Mouse (Mus musculus): ENCODE results near the gene Abt1. TPM values are rescaled to one million over a fixed set of nuclear protein-coding genes. Genes with fewer than 3 reads are reported as not detected.

The Abt1 gene
- polyA plus RNA-seq, 1 experiment from 2014 or later: 8.9 TPM

GRCm38 (mm10) chr13:23429771-23430380 is 6.2 kb upstream of the Abt1 start:
- 34% methylated on average over 10 of the region's 10 CpGs for WGBS (ENCODE audit: insufficient replicate concordance)
- Histone ChIP-seq H3K36me3 (ENCODE audit: control insufficient read depth, insufficient read depth, low read length) (no peaks in the 10 kb centered on the region), H3K4me2 (peak overlapping the region; percentile 75), H3K4me1 (ENCODE audit: control insufficient read depth, insufficient read depth, low read length) (peaks cover 10% of the 10 kb centered on the region), H3K9me3 (replicated peaks; ENCODE audit: control insufficient read depth, low read length) (no peaks in the 10 kb centered on the region), H3K9ac (ENCODE audit: low read depth, low read length) (peak overlapping the region; percentile 78), H3K4me3 (ENCODE audit: low read depth, low read length) (peak overlapping the region; percentile 51), H3K27me3 (ENCODE audit: control insufficient read depth, insufficient read depth, low read length) (no peaks in the 10 kb centered on the region), H3K27ac (ENCODE audit: low read depth, low read length) (peak overlapping the region; percentile 80; the same call in 1 of the 2 replicates)
- ATAC-seq (replicated peaks; ENCODE audit: insufficient number of reproducible peaks, low FRiP score, low TSS enrichment): no peak

- Histone ChIP-seq H3K9ac (ENCODE audit: low read depth, low read length) (no peak overlapping the region), H3K4me3 (ENCODE audit: low read depth, low read length) (no peak overlapping the region; the same call in 1 of the 2 replicates), H3K36me3 (ENCODE audit: control insufficient read depth, insufficient read depth, low read length) (no peaks in the 10 kb centered on the region), H3K27ac (ENCODE audit: low read depth, low read length) (no peak overlapping the region), H3K4me2 (peak overlapping the region; percentile 8; the same call in 1 of the 2 replicates), H3K9me3 (replicated peaks; ENCODE audit: control insufficient read depth, low read length) (no peaks in the 10 kb centered on the region), H3K27me3 (ENCODE audit: control insufficient read depth, insufficient read depth, low read length) (no peaks in the 10 kb centered on the region), H3K4me1 (ENCODE audit: control insufficient read depth, insufficient read depth, low read length) (peaks cover 7% of the 10 kb centered on the region)
- 55% methylated on average over 16 of the region's 16 CpGs for WGBS (ENCODE audit: insufficient replicate concordance)
- ATAC-seq (replicated peaks; ENCODE audit: insufficient number of reproducible peaks, low FRiP score, low TSS enrichment): no peak
These were observed 4.7 kb upstream of the Abt1 start for GRCm38 (mm10) chr13:23428166-23428993.

- Histone ChIP-seq H3K27ac (ENCODE audit: low read depth, low read length) (no peak overlapping the region), H3K36me3 (ENCODE audit: control insufficient read depth, insufficient read depth, low read length) (no peaks in the 10 kb centered on the region), H3K9me3 (replicated peaks; ENCODE audit: control insufficient read depth, low read length) (no peaks in the 10 kb centered on the region), H3K4me3 (ENCODE audit: low read depth, low read length) (no peak overlapping the region), H3K9ac (ENCODE audit: low read depth, low read length) (no peak overlapping the region), H3K4me1 (ENCODE audit: control insufficient read depth, insufficient read depth, low read length) (peaks cover 9% of the 10 kb centered on the region), H3K27me3 (ENCODE audit: control insufficient read depth, insufficient read depth, low read length) (no peaks in the 10 kb centered on the region), H3K4me2 (no peak overlapping the region)
- 59% methylated on average over 10 of the region's 10 CpGs for WGBS (ENCODE audit: insufficient replicate concordance)
- no peak for ATAC-seq (replicated peaks; ENCODE audit: insufficient number of reproducible peaks, low FRiP score, low TSS enrichment)
These were observed 3.8 kb upstream of the Abt1 start for GRCm38 (mm10) chr13:23427401-23427910.

- Histone ChIP-seq H3K9ac (ENCODE audit: low read depth, low read length) (no peak overlapping the region), H3K27ac (ENCODE audit: low read depth, low read length) (no peak overlapping the region), H3K9me3 (replicated peaks; ENCODE audit: control insufficient read depth, low read length) (no peaks in the 10 kb centered on the region), H3K4me1 (ENCODE audit: control insufficient read depth, insufficient read depth, low read length) (peaks cover 9% of the 10 kb centered on the region), H3K4me2 (no peak overlapping the region), H3K4me3 (ENCODE audit: low read depth, low read length) (no peak overlapping the region), H3K36me3 (ENCODE audit: control insufficient read depth, insufficient read depth, low read length) (peaks cover 1% of the 10 kb centered on the region; the same call in 1 of the 2 replicates), H3K27me3 (ENCODE audit: control insufficient read depth, insufficient read depth, low read length) (no peaks in the 10 kb centered on the region)
- WGBS (ENCODE audit: insufficient replicate concordance): 15% methylated on average over 14 of the region's 14 CpGs
- no peak for ATAC-seq (replicated peaks; ENCODE audit: insufficient number of reproducible peaks, low FRiP score, low TSS enrichment)
These were observed 3.3 kb upstream of the Abt1 start for GRCm38 (mm10) chr13:23426922-23427321.

DNA sequence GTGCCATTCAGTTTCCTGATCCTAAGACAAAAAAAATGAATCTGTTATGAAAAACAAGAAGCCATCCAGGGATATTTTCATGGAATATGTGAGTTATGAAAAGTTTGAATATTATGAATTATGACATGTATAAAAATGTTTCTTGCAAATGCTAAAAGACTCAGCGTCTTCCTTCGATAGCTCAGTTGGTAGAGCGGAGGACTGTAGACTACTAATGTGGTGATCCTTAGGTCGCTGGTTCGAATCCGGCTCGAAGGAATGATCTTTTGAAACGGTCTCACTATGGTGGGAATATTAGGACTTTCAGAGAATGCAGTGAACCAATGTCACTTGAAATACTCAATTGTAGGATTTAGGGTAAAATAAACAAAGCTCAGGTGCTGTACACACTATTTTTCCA is 2.7 kb upstream of the Abt1 start:
- H3K9ac ChIP-seq (ENCODE audit: low read depth, low read length): no peak overlapping the region
- peaks cover 9% of the 10 kb centered on the region for H3K4me1 ChIP-seq (ENCODE audit: control insufficient read depth, insufficient read depth, low read length)
- H3K27me3 ChIP-seq (ENCODE audit: control insufficient read depth, insufficient read depth, low read length): no peaks in the 10 kb centered on the region
- no peak for ATAC-seq (replicated peaks; ENCODE audit: insufficient number of reproducible peaks, low FRiP score, low TSS enrichment)
- peaks cover 4% of the 10 kb centered on the region; the same call in 1 of the 2 replicates for H3K36me3 ChIP-seq (ENCODE audit: control insufficient read depth, insufficient read depth, low read length)
- no peaks in the 10 kb centered on the region for H3K9me3 ChIP-seq (replicated peaks; ENCODE audit: control insufficient read depth, low read length)
- no peak overlapping the region for H3K27ac ChIP-seq (ENCODE audit: low read depth, low read length)
- H3K4me3 ChIP-seq (ENCODE audit: low read depth, low read length): 0 out of 2 replicates have a peak overlapping the region, but pooled peaks have one; percentile 4
- WGBS (ENCODE audit: insufficient replicate concordance): 10% methylated on average over 8 of the region's 8 CpGs
- H3K4me2 ChIP-seq: peak overlapping the region; percentile 69

- H3K36me3 ChIP-seq (ENCODE audit: control insufficient read depth, insufficient read depth, low read length): peaks cover 6% of the 10 kb centered on the region; the same call in 1 of the 2 replicates
These were observed 1.8 kb upstream of the Abt1 start for GRCm38 (mm10) chr13:23425505-23425904.

DNA sequence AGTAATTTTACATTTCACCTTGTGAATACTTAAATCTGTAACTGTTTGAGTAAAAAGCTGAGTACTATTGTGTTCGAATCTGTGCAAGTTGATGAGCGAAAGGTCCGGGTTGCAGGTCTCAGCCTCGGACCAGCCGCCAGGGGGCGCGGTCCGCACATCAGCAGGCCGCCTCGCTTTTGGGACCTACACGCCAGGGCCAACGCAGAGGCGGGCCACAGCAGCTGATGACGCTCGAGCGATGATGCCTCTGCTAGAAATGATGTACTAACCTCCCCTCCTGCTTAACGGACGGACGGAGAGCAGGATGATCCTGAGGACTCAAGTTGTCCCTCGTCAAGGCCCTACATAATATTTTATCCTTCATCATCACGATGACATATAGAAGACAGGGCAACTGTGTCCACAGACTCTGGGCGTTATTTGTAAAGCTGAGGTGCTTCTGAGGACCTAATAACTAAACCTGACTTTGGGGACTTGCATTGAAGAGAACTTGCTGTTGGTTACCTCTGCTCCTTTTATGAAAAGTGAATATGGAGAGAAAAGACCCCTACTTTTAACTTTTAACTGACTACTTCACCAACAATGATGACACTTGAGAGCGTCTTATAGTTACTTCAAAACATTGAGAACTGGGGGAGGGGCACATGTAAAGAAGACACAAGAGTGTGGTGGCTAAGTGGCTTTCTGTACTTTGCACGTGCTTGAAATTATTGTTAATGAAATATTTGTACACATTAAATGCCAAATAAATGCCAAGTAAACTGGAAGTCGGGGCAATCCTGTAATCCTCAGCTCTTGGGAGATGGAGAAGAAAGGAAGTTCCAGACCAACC is 1.0 kb upstream of the Abt1 start:
- no peaks in the 10 kb centered on the region for H3K27me3 ChIP-seq (ENCODE audit: control insufficient read depth, insufficient read depth, low read length)
- H3K4me1 ChIP-seq (ENCODE audit: control insufficient read depth, insufficient read depth, low read length): peaks cover 9% of the 10 kb centered on the region
- WGBS (ENCODE audit: insufficient replicate concordance): under 1% methylated on average over 25 of the region's 25 CpGs
- peak overlapping the region; percentile 55 for H3K9ac ChIP-seq (ENCODE audit: low read depth, low read length)
- no peak overlapping the region for H3K27ac ChIP-seq (ENCODE audit: low read depth, low read length)
- H3K4me3 ChIP-seq (ENCODE audit: low read depth, low read length): peak overlapping the region; percentile 97
- H3K4me2 ChIP-seq: peak overlapping the region; percentile 69
- H3K9me3 ChIP-seq (replicated peaks; ENCODE audit: control insufficient read depth, low read length): no peaks in the 10 kb centered on the region
- H3K36me3 ChIP-seq (ENCODE audit: control insufficient read depth, insufficient read depth, low read length): peaks cover 10% of the 10 kb centered on the region; the same call in 1 of the 2 replicates
- ATAC-seq (replicated peaks; ENCODE audit: insufficient number of reproducible peaks, low FRiP score, low TSS enrichment): peak; percentile 79

More at GRCm38 (mm10) chr13:23425505-23425904, 1.8 kb upstream of the Abt1 start:
- Histone ChIP-seq H3K4me2 (peak overlapping the region; percentile 69), H3K9me3 (replicated peaks; ENCODE audit: control insufficient read depth, low read length) (no peaks in the 10 kb centered on the region), H3K4me1 (ENCODE audit: control insufficient read depth, insufficient read depth, low read length) (peaks cover 9% of the 10 kb centered on the region), H3K9ac (ENCODE audit: low read depth, low read length) (no peak overlapping the region), H3K4me3 (ENCODE audit: low read depth, low read length) (peak overlapping the region; percentile 97), H3K27ac (ENCODE audit: low read depth, low read length) (no peak overlapping the region), H3K27me3 (ENCODE audit: control insufficient read depth, insufficient read depth, low read length) (no peaks in the 10 kb centered on the region)
- 2% methylated on average over 9 of the region's 9 CpGs for WGBS (ENCODE audit: insufficient replicate concordance)
- ATAC-seq (replicated peaks; ENCODE audit: insufficient number of reproducible peaks, low FRiP score, low TSS enrichment): no peak

- under 1% methylated on average over 7 of the region's 7 CpGs for WGBS (ENCODE audit: insufficient replicate concordance)
- Histone ChIP-seq H3K36me3 (ENCODE audit: control insufficient read depth, insufficient read depth, low read length) (peaks cover 11% of the 10 kb centered on the region; the same call in 1 of the 2 replicates), H3K27ac (ENCODE audit: low read depth, low read length) (peak overlapping the region; percentile 76), H3K9ac (ENCODE audit: low read depth, low read length) (peak overlapping the region; percentile 67), H3K4me1 (ENCODE audit: control insufficient read depth, insufficient read depth, low read length) (peaks cover 6% of the 10 kb centered on the region), H3K27me3 (ENCODE audit: control insufficient read depth, insufficient read depth, low read length) (no peaks in the 10 kb centered on the region), H3K4me3 (ENCODE audit: low read depth, low read length) (peak overlapping the region; percentile 97), H3K9me3 (replicated peaks; ENCODE audit: control insufficient read depth, low read length) (no peaks in the 10 kb centered on the region), H3K4me2 (peak overlapping the region; percentile 69)
- ATAC-seq (replicated peaks; ENCODE audit: insufficient number of reproducible peaks, low FRiP score, low TSS enrichment): no peak; the same call in 1 of the 2 replicates
These were observed 350 bp upstream of the Abt1 start for GRCm38 (mm10) chr13:23424052-23424380.
